Mouse (Mus musculus) right cerebral cortex, adult 2 months (tissue): ENCODE results near the gene Hoxa7.

Experiments
- DNase-seq, 2 experiments: peaks; one replicate each; pipeline ENCODE4 v3.0.0; 2021 to 2022; ENCODE audit warnings: low spot score in 2 of 2

Hoxa7 gene

GRCm38 (mm10) chr6:52221337-52221992 lies at the start of gene Hoxa7:
Gene Hoxa7 (minus strand): TSS chr6:52221854.
- DNase-seq, result peak; percentile 76 to 80

DNA sequence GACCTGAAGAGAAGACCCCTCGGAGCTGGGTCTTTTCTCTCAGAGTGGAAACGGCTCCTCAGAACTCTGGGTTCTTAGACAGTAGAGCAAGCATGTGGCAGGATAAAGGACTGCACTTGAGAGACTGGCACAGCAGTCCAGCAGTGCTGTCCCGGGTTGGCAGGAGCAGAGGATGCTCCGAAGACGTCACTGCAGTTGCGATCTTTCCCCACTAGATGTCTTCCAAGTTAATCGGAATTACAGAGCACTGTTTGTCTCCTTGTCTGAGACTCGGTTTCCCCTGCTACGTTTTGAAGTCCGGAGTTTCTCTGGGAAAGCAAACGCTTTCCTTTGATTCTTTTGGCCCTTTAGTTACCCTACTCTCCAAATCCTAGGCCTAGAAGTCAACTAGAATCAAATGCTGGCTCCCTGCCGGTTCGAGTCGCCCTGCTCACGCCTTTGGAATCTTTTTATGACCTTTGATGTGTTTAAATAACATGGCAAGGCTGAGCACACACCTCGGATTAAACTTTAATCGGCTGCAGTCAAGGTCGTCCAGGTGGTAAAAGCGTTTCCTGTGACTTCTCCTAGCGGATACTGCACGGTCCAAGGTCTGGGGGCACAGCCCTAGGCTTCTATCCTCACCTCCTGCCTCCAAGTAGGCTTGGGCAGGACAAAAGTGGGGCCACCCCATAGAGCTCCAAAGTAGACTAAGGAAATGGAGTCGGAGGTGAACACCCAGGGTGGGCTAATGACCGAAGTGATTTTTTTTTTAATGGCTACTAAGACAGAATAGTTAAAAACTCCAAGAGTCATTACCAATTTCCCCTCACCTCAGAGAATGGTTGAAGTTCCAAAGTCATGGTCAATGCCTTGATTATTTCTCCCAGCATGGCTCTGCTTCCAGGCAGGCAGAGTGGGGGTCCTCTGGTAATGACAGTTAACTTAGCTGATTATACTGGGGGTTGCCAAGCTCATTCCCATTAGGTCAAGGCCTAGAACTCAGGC lies 49.1 kb upstream of the Hoxa7 start:
- DNase-seq, result peak; percentile 74 to 75

GRCm38 (mm10) chr6:52268756-52269155 lies 47.1 kb upstream of the Hoxa7 start:
- DNase-seq, result no peak

DNA sequence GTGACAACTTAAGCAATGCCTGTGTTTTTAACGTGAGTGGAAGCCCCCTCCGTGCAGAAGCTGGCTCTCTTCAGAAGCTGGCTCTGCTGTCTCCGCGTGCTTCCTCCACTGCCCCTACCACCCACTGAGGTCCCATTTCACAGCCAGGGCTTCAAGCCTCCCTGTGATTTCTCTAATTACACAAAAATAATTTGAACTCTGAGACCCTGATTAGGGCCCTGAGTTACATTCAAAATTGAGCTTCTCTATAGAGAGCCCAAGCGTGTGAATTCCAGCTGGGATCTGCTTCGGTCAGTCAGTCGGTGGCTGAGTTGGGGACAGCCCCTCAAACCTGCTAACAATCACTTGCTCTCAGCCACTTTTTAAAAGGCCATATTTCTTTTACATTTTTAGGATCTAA lies 46.7 kb upstream of the Hoxa7 start:
- DNase-seq, result no peak

DNA sequence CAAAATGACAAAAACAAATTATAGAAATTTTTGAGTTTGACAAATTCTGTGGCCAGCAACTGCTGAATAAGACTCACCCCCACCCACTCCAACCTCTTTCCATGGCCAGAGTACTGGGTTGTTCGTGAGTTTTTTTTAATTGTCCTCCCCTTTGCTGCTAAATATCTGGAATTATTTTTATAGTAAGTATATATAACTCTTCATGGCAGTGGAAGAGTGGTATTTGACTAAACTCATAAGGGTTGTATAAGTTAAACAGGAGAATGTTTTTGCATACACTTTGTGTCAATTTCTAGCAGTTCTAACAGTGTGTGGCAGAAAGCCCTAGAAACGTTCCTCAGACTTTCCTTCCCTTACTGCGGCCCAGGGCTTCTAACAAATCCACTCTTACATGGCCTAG lies 46.0 kb upstream of the Hoxa7 start:
- no peak for DNase-seq

DNA sequence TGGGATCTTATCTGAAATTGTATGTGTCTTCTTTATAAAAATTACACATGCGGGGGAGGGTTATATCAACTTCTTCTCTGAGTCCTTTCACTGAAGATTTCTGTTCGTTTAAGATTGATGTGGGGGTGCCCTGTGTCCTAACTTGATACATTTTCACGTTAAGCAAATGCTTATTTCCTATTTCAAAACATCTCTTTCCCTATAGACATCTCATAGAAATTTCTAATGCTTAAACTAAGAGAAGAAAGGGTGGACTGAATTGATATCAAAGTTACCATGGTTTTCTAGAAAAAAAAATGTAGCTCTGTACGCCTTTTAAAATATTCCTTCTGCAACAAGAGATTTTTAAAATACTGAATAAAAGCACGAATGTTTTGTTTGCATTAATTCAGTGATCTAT lies 45.6 kb upstream of the Hoxa7 start:
- peak in 1 of 2 experiments; percentile 1 for DNase-seq

- no peak for DNase-seq
These were observed 45.0 kb upstream of the Hoxa7 start for GRCm38 (mm10) chr6:52266666-52266985.

DNA sequence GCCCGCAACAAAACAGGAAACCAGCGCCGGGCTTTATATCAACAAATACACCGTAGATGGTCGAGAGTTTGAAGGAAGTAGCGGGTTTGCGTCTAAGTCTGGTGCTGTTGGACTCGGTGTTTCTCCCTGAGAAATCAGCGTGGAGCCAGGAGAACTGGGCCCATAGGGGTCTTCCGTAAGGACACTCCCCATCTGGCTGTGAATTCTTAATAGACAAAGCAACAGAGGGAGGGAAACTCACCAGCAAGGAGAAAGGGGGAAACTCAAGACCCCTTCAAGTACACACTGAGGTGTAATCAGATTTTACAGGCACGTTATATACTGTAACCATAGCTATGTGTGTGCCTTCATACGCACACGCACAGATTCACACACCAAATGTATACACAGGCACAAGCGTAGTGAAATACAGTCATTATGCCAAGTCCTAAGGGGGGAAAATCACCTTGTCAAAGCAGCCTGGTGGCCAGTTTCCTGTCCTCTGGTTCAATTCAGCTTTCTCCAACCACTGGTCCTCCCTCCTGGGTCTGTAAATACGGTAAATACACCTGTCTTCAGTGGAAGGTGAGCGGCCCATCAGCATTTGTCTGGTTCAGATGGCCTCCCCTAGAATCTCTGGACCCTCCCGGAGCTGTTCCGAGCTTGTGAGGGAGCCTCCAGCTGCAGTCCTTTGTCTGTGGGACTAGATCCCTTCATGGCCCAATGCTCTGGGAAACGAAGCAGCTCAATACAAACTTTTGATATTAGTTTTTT lies 44.4 kb upstream of the Hoxa7 start:
- DNase-seq, result no peak

GRCm38 (mm10) chr6:52265306-52265912 lies 43.8 kb upstream of the Hoxa7 start:
- DNase-seq, result no peak

DNA sequence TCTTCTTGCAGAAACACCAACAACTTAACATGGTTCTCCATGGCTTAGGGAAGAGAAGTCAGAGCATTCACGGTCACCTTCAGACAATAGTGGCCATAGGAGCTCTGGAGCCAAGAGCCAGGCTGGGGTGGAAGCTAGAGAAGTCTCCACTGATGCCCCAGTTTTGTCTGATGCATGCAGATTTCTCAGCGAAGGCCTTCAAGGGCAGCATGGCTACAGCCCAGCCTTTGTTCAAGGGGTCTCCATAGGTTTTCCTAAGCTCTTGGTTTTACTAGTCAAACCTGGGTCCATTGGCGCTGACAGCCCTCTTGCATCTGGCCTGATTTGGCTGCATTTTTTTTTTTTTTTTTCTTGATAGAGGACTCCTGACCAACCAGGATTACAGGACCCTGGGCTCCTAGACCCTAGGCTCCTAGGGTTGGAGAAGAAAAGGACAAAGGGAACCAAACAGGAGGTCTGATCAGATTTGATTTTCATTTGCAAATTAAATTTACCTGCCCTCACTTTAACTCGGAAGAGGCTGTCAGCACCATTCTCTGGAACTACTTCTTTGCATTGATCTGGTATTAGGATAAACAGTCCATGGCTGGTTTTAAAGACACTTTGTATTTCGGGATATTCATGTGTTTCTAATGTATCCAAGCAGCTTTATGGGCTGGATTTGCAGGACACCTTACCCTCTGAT lies 42.6 kb upstream of the Hoxa7 start:
- DNase-seq, result no peak

DNA sequence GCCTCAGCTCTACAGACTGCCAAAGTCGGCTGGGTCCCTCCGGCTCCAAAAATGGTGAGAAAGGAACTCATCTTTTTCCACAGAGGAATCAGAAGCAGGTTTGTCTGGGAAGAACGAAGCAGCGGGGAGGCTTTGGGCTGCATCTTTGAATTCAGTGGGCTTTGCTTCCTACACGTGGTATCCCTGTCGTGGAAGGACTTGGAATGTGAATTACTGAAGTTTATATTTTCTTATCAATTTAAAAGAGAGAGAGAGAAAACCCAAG lies 41.6 kb upstream of the Hoxa7 start:
- no peak for DNase-seq

GRCm38 (mm10) chr6:52262463-52263320 lies 41.0 kb upstream of the Hoxa7 start:
- DNase-seq, result peak in 1 of 2 experiments; percentile 2

GRCm38 (mm10) chr6:52261751-52262462 lies 40.3 kb upstream of the Hoxa7 start:
- DNase-seq, result no peak

DNA sequence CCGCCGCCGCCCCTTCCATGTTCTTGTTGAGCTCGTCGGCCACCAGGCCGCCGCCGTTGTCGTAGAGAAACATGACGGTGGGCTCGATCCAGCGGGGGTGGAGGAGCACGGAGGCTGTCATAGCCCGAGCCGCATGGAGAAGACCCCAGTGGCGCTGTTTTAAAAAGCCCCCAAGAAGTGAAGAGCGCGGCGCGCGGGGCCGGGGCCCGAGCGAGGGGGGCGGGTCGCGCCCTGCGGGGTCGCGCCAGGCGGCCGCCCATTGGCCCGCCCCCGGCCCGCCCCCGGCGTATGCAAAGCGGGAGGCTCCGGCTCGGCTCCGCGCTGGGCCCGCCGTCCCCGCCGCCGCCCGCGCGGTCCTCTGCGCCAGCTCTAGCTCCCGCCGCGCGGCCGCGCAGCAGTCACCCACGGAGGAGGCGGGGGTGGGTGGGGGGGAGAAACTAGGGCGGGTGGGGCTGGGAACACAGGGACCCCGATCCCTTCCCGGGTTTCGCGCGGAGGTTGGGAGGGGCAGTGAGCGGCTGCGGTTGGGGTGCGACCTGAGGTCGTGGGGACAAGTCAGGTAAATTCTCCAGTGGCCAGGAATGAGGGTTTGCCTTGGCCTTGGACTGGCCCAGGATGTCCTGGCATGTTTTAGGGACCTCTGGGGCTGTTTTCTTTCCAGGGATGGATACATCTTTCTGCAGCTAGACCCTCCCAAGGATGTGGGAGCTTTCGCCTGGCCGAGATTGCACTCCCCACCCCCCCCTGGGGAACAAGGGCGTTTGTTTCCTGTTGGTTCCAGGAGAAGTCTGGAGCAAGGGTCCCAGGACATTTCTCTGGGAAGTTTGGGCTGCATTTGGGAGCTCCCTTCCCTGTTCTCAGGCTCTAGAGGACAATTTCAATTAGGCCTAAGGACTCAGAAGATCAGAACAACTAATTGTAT lies 39.3 kb upstream of the Hoxa7 start, which contains the start of gene Hoxa13:
Gene Hoxa13, minus strand, starts transcription at position 227 of the 922 bp plus-strand sequence.
- DNase-seq, result no peak

GRCm38 (mm10) chr6:52259811-52260261 lies 38.2 kb upstream of the Hoxa7 start:
- DNase-seq, result no peak

GRCm38 (mm10) chr6:52259081-52259790 lies 37.6 kb upstream of the Hoxa7 start:
- no peak for DNase-seq

DNA sequence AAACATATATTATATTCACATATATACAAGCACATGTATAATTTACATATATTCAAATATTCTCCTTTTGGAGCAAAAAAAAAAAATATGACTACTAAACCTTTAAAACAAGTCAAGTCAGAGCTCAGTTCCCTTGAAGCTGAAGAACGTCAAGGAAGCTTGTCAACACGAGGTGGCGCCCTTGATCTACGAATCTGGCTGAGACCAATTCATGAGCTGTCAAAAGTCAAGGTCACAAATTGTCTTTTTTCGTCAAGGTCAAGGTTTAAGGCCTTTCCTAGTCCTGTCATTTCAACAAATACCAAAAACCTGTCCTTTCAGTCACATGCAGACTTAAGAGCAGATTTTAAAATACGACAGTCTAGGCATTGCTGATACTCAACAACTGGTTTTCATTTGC lies 35.3 kb upstream of the Hoxa7 start:
- peak; percentile 73 to 75 for DNase-seq
